Mouse (Mus musculus): ENCODE results near the gene Rere. TPM values are rescaled to one million over a fixed set of nuclear protein-coding genes. Genes with fewer than 3 reads are reported as not detected.

Gene Rere
- total RNA-seq, 2 experiments from 2014 or later, result 22.7 to 78.8 TPM

DNA sequence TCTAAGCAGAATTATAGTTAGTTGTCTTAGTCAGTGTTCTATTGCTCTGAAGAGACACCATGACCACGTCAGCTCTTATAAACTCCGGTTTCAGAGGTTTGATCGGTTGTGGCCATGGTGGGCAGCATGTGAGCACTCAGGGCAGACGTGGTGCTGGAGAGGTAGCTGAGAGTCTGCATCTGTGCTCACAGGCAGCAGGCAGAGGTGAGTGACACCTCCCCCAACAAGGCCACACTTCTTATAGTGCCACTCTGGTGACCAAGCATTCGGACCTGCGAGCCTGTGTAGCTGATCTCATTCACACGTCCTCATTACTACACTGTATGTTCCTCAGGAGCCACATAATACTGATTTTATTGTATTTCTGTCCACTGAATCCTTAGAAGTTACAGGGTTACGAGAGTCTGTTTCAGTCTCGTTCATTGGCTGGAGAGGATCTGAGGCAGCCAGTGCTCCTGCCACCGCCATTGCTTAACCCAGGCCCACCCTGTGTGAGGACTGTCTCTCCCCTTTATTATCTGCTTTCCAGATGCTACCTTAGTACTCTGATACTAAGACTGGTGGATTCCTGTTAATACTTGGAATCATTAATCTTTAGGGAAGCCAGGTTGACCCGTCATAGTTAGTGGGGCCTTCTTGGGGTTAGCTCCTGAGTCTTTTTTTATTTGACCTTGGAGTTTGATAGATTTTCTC, 170.9 kb downstream of the Rere start:
- no peak for ATAC-seq (replicated peaks; ENCODE audit: poor library complexity, severe bottlenecking)

DNA sequence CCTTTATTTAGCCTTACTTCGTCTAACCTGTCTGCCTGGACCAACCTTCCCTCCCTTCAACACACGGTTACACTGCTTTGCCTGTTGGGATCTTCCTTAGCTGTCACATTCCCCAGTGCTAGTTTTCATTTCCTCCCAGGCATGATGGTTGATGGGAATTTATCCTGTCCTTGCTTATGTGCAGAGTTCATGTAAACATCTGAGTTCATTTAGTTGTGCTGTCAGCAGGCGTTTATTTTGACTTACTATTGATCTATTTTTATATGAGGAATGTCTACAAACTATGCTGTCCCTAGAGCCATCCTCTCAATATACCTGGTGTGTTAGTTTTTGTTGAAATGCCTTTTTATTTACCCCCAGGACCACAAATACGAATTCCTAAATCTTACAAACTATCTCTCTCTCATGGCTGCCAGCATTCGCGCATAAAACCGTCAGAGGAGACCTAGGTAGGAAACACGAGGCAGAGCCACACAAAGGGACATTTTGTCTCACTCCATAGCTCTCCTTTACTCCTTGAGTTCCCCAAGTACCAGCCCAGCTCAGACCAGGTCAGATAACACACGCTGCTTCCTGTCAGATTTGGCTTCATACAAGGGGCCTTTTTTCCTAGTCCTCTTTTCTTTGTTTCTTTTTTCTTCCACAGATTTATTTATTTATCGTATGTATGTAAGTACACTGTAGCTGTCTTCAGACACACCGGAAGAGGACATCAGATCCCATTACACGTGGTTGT, 173.3 kb downstream of the Rere start:
- ATAC-seq (replicated peaks; ENCODE audit: poor library complexity, severe bottlenecking), result no peak

DNA sequence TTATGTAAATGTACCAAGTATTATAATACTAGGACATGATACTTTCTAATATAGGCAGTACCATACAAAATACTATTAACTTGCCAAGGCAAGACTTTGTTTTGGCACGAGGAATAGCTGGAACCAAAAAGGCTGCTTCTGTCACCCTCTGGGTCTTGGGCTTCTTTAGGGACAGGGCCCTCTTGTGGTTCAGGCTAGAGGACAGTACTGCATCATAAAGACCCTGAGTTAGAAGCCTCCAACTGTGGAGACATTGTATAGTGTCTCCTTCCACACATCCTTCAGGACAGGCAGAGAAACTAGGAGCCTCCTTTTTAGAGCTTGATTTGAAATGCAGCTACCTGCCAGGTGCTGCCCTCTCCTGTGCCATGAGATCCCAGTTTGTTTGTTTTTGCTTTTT, 174.3 kb downstream of the Rere start:
- ATAC-seq (replicated peaks; ENCODE audit: poor library complexity, severe bottlenecking), result no peak

DNA sequence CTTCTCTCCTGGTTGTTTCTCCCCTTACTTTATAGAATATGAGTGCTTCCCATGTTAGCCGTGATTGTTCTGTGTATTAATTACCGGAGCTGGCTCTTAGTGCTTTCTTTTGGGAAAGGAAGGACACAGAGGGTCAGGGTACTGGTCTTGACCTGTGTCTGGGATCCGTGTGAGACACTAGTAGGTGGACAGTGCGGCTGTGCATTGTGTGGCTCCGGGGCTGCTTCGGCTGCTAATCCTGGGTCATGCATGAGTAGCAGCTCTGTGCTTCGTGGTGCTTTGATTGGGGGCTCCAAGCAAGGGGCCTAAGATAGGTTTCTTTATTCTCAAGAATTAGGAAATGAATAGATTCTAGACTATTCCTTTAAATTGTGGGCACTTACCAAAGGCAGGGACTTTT, 175.0 kb downstream of the Rere start:
- ATAC-seq (replicated peaks; ENCODE audit: poor library complexity, severe bottlenecking), result no peak

DNA sequence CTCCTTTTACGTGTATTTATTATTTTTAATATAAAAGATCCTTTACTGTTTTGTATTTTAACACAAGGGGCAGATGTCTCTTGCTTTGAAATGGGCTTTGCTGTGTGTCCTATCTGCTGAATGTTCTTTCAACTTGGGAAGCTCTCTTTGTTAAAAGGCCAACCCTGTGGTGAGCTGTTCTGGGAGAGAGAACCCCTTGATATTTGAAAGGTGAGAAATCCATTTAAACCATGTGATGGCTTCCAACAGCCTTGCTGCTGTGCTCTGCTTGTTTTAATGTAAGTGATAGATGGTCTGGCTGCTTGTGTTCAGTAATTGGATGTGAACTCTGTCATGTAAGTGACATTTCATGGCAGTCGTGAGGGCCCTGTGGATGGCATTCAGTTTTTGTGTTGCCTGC, 175.4 kb downstream of the Rere start:
- no peak for ATAC-seq (replicated peaks; ENCODE audit: poor library complexity, severe bottlenecking)

DNA sequence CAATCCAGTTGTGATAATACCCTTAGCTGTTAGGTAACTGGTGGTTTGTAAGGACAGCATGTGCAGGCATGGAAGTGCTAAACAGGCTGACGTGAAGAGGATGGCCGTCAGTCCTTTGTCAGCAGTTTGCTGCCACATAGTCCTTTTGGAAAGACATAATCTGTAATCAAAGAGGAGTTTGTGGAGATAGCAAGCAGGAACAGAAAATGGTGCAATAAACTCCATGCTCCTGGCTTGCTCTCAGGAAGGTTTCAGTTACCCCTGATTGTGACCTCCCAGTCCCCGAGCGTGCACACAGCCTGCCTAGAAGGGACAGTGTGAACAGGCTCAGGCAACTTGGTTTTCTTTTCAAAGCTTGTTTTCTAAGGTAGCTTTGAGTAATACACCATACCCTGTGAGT, 175.9 kb downstream of the Rere start:
- ATAC-seq (replicated peaks; ENCODE audit: poor library complexity, severe bottlenecking), result no peak

DNA sequence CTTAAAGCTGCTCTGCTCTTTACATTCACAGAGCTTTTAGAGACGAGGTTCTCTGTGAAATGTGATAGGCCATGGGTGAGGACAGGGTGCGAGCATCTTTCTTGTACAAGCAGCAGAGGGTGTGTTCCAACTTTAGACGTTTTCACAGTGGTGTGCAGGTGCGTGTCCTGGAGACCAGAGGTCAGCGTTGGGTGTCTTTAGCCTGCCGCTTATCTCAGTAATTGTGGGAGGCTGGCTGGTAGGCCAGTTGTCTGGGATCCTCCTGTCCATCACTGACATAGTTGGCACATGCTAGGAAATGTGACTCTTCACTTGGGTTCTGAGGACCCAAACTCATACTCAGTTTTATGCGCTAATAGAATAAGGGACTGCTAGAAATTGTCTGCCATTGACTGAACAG, 176.3 kb downstream of the Rere start:
- no peak for ATAC-seq (replicated peaks; ENCODE audit: poor library complexity, severe bottlenecking)

DNA sequence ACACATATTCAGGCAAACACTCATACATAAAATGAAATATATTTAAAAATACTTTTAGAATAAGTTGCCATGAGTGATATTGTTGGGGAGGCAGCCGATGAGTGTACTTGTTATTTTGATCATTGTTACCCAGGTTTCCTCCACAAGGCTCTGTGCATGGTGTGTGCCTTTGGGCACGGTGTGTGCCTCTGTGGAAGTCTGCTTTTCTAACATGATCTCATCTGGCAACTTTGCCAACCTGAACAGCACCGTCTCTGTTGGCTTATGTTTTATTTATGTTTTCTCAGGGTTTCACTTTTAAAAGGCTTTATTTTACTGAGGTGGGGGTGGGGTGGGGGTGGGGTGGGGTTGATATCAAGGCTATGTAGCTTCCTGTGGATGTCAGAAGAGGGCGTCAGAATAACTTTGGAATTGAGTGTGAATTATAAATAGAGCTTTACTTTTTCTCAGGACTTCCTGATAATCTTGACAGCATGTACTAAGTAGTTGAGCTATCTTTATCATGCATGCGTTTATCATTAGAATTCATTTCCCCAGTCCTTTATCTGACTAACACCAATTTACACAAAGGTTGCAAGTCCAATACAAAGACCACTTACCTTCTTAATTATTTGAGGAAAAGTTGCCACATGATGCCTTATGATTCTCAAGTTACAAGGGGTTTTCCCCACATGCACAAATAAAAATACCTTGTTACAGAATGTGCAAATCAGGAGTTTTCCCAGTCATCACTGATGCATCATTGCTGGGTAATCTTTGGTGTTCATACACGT, 177.8 kb downstream of the Rere start:
- ATAC-seq (replicated peaks; ENCODE audit: poor library complexity, severe bottlenecking), result no peak

DNA sequence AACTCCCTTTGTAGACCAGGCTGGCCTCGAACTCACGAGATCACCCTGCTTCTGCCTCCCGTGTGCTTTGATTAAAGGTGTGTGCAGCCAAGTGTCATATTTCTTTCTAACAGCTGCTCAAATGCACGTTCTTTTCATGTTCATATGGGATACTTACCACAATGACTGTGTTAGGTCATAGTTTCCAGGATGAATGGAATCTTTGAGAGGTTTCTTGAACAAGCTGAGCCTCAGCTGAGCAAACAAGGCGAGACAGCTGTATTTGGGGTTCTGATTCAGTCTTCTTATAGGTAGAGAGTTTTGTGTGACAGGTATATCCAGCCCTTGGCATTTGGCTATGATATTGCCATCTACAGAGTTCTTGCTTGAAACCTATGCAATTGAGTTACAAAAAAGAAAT, 179.0 kb downstream of the Rere start:
- ATAC-seq (replicated peaks; ENCODE audit: poor library complexity, severe bottlenecking), result no peak

DNA sequence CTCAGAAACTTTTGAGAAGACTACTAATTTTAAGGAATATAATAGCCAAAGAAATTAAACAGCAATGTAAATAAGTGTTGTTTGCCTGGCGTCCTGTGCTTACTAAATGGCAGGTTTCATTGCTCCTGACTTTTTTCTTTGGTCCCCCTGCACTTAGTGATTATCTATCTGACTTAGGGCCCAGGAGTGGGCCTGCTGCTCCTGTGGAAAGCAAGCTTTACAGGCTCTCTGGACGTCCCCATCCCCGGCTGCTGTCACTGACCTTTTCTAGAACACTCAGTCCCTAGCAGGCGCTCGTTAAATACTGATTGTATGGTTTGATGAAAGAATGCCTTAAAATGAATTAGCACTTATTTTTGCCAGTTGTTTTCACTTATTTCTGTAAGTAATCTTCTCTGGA, 179.6 kb downstream of the Rere start:
- no peak for ATAC-seq (replicated peaks; ENCODE audit: poor library complexity, severe bottlenecking)

DNA sequence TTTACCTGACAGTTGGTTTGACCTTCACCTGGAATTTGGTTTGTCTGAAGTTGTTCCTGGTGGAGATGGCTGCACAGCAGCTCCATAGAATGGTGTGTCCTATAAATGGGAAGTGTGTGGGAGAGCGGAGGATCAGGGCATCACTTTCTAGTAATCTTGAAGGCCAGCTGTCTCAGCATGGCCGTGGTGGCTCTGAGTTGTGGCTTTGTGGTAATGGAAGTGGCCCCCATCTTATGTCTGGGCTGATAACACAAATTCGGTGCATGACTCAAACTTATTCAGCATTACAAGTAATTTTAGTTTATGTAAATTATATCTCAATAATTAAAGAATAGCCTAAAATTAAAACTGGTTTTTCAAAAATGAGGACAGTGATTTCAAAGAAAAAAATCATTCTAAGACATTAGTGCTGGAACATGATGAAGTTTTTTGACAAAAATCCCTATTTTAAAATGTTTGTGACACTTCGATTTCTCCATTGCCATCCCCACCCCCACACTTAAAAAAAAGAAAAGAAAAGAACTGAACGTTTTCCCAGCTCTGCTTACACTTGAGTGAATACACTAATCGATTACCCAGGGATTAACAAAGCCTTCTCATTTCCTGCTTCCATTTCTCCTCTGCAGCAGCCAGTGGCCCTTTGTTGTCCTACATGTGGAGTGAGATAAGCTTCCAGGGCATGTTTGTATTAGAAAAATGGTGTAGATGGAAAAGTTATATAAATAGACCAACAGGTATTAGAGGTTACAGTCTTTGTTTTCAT, 180.2 kb downstream of the Rere start:
- peak; percentile 33; the same call in 1 of the 2 replicates for ATAC-seq (replicated peaks; ENCODE audit: poor library complexity, severe bottlenecking)

DNA sequence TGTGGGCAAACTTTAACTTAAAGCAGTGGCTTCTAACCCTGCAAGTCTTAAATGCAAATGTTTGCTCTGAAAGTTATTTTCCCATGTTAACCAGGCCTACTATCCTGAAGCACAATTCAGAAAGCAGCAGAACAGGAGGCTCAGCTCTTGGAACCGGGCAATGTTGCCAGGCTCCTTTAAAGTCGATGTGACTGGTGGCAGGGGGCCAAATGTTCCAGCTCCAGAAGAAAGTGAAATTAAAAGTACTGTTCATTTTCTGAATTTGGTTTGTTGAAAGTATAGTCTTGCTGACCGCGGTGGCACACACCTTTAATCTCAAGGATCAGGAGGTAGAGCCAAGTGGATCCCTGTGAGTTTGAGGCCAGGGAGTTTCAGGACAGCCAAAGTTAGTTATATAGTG, 180.9 kb downstream of the Rere start:
- no peak for ATAC-seq (replicated peaks; ENCODE audit: poor library complexity, severe bottlenecking)

DNA sequence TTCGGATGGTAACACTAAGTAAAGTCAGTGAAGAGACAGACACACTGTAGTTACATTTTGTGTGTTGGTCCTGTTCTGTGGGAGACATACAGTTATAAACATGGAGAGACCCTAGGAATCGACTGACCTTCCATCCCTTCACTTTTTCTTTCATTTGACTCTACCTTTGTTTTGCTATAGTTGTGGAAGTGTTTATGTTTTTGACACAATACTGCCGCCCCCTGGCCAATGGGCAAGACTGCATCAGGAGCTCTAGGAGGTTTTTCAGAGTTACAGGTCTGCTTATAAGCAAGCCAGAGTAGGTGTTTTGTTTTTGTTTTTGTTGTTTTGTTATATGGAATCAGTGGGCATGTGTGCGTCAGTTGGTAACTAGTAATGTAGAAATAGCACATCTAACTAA, 184.3 kb downstream of the Rere start:
- ATAC-seq (replicated peaks; ENCODE audit: poor library complexity, severe bottlenecking), result peak; percentile 65

DNA sequence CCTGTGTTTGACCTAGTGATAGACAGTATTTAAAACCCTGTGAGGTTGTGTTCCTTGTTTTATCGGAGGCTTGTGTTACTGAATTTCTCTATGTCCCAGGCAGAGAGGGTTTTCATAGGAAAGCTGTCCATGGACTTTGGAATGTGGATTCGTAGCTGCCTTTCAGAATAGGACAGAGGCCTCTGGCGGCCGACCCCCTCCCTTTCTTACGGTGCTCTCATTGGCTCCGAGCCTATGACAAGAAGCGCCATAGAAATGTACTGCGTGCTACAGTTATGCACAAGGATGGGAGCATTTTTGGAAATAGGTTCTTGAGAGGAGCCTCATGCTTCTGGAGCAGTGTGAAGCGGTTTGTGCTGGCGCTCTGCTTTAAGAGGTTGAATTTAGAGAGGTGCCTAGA, 187.8 kb downstream of the Rere start:
- ATAC-seq (replicated peaks; ENCODE audit: poor library complexity, severe bottlenecking), result no peak

DNA sequence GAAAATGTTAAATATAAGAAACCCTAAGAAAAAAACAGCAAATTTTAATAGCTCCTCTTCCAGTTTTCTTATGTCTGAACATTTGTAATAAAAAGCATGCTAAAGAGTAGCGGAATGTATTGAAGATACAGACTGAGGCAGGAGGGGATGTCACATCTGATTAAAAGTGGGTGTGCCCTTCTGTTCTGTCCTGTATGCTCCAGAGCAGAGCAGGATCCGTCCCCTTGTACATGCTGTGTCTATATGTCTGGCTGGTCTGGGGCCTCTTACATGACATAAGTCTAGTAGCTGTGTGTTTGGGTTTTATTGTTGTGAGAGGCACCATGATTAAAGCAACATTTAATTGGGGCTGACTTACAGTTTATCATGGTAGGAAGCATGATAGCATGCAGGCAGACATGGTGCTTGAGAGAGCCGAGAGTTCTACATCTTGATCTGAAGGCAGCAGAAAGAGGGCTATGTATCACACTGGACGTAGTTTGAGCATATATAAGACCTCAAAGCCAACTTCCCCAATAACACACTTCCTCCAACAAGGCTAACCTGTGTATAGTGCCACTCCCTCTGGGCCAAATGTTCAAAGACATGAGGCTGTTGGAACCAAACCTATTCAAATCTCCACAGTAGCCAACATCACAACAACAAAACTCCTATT, 189.4 kb downstream of the Rere start:
- ATAC-seq (replicated peaks; ENCODE audit: poor library complexity, severe bottlenecking), result no peak

DNA sequence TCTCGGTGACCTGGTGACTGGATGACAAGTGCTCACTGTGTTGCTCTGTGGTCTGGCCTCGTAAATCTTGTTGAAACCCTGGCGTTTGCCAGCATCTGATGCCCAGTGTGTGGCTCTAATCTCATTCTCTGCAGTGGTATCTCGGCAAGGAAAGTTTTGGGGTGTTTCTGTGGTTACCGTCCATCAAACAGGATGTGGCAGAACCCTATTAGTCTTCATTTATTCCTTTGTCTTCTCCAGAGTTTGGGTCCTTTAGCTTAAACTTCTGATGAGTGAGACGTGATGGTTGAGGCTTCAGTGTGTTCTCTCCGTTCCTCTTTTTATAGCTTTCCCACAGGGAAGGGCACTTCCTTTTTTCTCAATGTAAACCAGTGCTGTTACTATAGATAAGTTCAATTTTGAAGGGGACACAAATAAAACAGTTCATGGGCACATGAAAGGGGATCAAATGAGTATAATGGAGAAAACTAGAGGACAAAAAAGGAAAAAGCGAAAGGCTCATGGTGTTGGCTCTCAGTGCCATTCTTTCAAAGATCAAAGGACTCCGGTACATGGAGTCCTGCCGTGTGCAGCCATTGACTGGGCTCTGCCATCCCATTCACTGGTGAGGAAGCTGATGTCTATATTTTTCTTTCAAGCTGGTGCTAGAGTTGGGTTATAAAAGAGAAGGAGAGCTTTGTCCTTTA, 191.4 kb downstream of the Rere start:
- peak; percentile 92 for ATAC-seq (replicated peaks; ENCODE audit: poor library complexity, severe bottlenecking)

DNA sequence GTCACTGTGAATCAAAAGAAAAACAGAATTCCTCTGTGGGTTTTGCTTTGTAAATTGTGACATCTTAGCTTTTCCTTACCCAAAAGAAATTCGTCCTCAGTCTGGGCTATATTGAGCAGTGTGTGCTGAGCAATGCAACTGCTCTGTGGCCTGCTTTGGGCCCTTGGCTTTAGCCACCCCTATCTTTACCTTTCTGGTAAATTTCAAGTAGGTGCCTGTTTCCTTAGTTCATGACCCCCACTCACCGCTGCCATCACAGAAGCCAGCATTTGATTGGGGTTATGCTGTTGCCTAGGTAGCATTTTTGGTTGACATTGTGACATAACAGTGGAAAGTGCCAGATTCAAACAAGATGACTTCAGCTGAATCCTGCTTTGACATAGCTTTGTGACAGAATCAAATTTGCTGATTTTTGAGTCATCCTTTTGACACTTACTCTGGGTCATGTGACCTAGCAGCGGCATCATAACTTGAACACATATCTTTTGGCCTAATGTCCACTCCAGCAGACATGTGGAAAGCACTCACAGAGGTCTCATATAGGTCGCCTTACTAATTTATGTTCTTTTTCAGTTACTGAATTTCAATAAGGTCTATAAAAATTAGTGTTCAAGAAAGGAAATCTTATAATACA, 192.1 kb downstream of the Rere start:
- ATAC-seq (replicated peaks; ENCODE audit: poor library complexity, severe bottlenecking), result peak; percentile 24

DNA sequence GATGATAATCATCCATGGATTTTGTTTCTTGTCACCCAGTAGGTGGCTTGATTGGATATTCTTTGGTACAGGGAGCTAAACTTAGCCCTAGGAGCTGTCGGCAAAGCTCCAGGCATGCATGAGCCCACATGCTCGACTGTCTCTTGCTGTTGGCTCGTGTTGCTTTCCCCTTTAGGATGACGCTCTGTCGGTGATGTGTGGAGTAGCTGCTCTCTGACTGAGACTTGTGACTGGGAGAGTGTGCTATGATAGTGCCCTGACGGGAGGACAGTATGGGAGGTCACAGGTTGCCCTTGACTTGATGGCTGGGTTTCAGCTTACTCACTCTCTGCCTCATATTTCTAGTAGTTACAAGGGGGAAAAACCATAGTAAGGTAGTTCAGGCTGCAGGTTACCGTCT, 192.6 kb downstream of the Rere start:
- ATAC-seq (replicated peaks; ENCODE audit: poor library complexity, severe bottlenecking), result no peak

DNA sequence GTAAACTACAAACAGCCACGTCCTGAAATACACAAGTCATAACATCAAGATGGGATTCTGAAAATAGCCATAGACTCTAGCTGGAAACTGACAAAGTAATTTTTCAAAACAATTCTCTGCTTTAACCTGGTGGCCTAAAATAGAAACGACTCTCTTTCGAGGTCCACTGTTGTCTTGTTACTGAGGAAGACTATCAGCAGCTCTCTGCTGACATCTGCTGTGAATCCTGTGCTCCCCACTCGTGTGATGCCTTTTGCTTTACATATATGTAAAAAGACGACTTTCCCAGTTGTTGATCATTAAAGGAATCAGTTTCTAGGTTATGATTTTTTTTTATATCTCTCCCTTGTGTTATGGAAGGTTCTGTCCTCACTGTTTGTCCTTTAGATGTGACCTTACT, 194.8 kb downstream of the Rere start:
- ATAC-seq (replicated peaks; ENCODE audit: poor library complexity, severe bottlenecking), result no peak
